Mouse (Mus musculus): Measurements from ENCODE around the gene Wnt11. TPM values are rescaled to one million over a fixed set of nuclear protein-coding genes. Genes with fewer than 3 reads are reported as not detected.

Gene Wnt11
- polyA plus RNA-seq, 1 experiment from 2014 or later = 5.8 TPM

GRCm38 (mm10) chr7:98837901-98838300 is 3.0 kb downstream of the Wnt11 start:
- Histone ChIP-seq H3K27me3 (ENCODE audit: control insufficient read depth, insufficient read depth, low read length) (peaks cover 42% of the 10 kb centered on the region), H3K4me2 (ENCODE audit: low read depth, low read length) (peak overlapping the region; percentile 90), H3K9me3 (replicated peaks; ENCODE audit: control insufficient read depth, low read length) (no peaks in the 10 kb centered on the region), H3K27ac (ENCODE audit: low read length) (no peak overlapping the region), H3K4me1 (ENCODE audit: control insufficient read depth, insufficient read depth, low read length) (peaks cover 37% of the 10 kb centered on the region), H3K9ac (ENCODE audit: low read length) (no peak overlapping the region), H3K4me3 (replicated peaks; ENCODE audit: low read length) (peak overlapping the region; percentile 56), H3K36me3 (ENCODE audit: control insufficient read depth, insufficient read depth, low read length) (no peaks in the 10 kb centered on the region)
- 1% methylated on average over 17 of the region's 17 CpGs for WGBS
- peak; percentile 53; the same call in 1 of the 2 replicates for ATAC-seq (ENCODE audit: insufficient read depth, low FRiP score)

- H3K36me3 ChIP-seq (ENCODE audit: control insufficient read depth, insufficient read depth, low read length) = no peaks in the 10 kb centered on the region
- peak; percentile 59; the same call in 1 of the 2 replicates for ATAC-seq (ENCODE audit: insufficient read depth, low FRiP score)
- peak overlapping the region; percentile 56 for H3K4me3 ChIP-seq (replicated peaks; ENCODE audit: low read length)
- H3K4me1 ChIP-seq (ENCODE audit: control insufficient read depth, insufficient read depth, low read length) = peaks cover 41% of the 10 kb centered on the region
- peaks cover 35% of the 10 kb centered on the region for H3K27me3 ChIP-seq (ENCODE audit: control insufficient read depth, insufficient read depth, low read length)
- H3K4me2 ChIP-seq (ENCODE audit: low read depth, low read length) = peak overlapping the region; percentile 90
- H3K9me3 ChIP-seq (replicated peaks; ENCODE audit: control insufficient read depth, low read length) = no peaks in the 10 kb centered on the region
- H3K27ac ChIP-seq (ENCODE audit: low read length) = no peak overlapping the region
- H3K9ac ChIP-seq (ENCODE audit: low read length) = peak overlapping the region; percentile 71
- under 1% methylated on average over 48 of the region's 48 CpGs for WGBS
Observed at GRCm38 (mm10) chr7:98838729-98839141, 3.8 kb downstream of the Wnt11 start.

GRCm38 (mm10) chr7:98839312-98839711 is 4.4 kb downstream of the Wnt11 start:
- H3K9ac ChIP-seq (ENCODE audit: low read length) = peak overlapping the region; percentile 71
- no peaks in the 10 kb centered on the region for H3K9me3 ChIP-seq (replicated peaks; ENCODE audit: control insufficient read depth, low read length)
- H3K36me3 ChIP-seq (ENCODE audit: control insufficient read depth, insufficient read depth, low read length) = no peaks in the 10 kb centered on the region
- peak overlapping the region; percentile 90 for H3K4me2 ChIP-seq (ENCODE audit: low read depth, low read length)
- peaks cover 41% of the 10 kb centered on the region for H3K4me1 ChIP-seq (ENCODE audit: control insufficient read depth, insufficient read depth, low read length)
- H3K27me3 ChIP-seq (ENCODE audit: control insufficient read depth, insufficient read depth, low read length) = peaks cover 32% of the 10 kb centered on the region
- peak overlapping the region; percentile 56 for H3K4me3 ChIP-seq (replicated peaks; ENCODE audit: low read length)
- ATAC-seq (ENCODE audit: insufficient read depth, low FRiP score) = no peak
- WGBS = 15% methylated on average over 12 of the region's 12 CpGs
- no peak overlapping the region for H3K27ac ChIP-seq (ENCODE audit: low read length)

- peaks cover 27% of the 10 kb centered on the region for H3K27me3 ChIP-seq (ENCODE audit: control insufficient read depth, insufficient read depth, low read length)
- H3K4me3 ChIP-seq (replicated peaks; ENCODE audit: low read length) = no peak overlapping the region
- no peak overlapping the region for H3K9ac ChIP-seq (ENCODE audit: low read length)
- peaks cover 38% of the 10 kb centered on the region for H3K4me1 ChIP-seq (ENCODE audit: control insufficient read depth, insufficient read depth, low read length)
- WGBS = 63% methylated on average over 3 of the region's 3 CpGs
- H3K27ac ChIP-seq (ENCODE audit: low read length) = no peak overlapping the region
- H3K9me3 ChIP-seq (replicated peaks; ENCODE audit: control insufficient read depth, low read length) = no peaks in the 10 kb centered on the region
- H3K4me2 ChIP-seq (ENCODE audit: low read depth, low read length) = no peak overlapping the region
- no peak for ATAC-seq (ENCODE audit: insufficient read depth, low FRiP score)
- H3K36me3 ChIP-seq (ENCODE audit: control insufficient read depth, insufficient read depth, low read length) = no peaks in the 10 kb centered on the region
Observed at GRCm38 (mm10) chr7:98840771-98841170, 5.9 kb downstream of the Wnt11 start.

- ATAC-seq (ENCODE audit: insufficient read depth, low FRiP score) = no peak
- Histone ChIP-seq H3K4me1 (ENCODE audit: control insufficient read depth, insufficient read depth, low read length) (peaks cover 29% of the 10 kb centered on the region; the same call in 1 of the 2 replicates), H3K4me2 (ENCODE audit: low read depth, low read length) (no peak overlapping the region), H3K27me3 (ENCODE audit: control insufficient read depth, insufficient read depth, low read length) (peaks cover 20% of the 10 kb centered on the region), H3K4me3 (replicated peaks; ENCODE audit: low read length) (no peak overlapping the region), H3K36me3 (ENCODE audit: control insufficient read depth, insufficient read depth, low read length) (no peaks in the 10 kb centered on the region), H3K27ac (ENCODE audit: low read length) (no peak overlapping the region), H3K9me3 (replicated peaks; ENCODE audit: control insufficient read depth, low read length) (no peaks in the 10 kb centered on the region), H3K9ac (ENCODE audit: low read length) (no peak overlapping the region)
- WGBS = 66% methylated on average over 3 of the region's 3 CpGs
Observed at GRCm38 (mm10) chr7:98841802-98842201, 6.9 kb downstream of the Wnt11 start.

- H3K4me1 ChIP-seq (ENCODE audit: control insufficient read depth, insufficient read depth, low read length) = peaks cover 19% of the 10 kb centered on the region; the same call in 1 of the 2 replicates
- H3K9ac ChIP-seq (ENCODE audit: low read length) = no peak overlapping the region
- H3K36me3 ChIP-seq (ENCODE audit: control insufficient read depth, insufficient read depth, low read length) = no peaks in the 10 kb centered on the region
- H3K4me2 ChIP-seq (ENCODE audit: low read depth, low read length) = no peak overlapping the region
- H3K27me3 ChIP-seq (ENCODE audit: control insufficient read depth, insufficient read depth, low read length) = peaks cover 13% of the 10 kb centered on the region; the same call in 1 of the 2 replicates
- ATAC-seq (ENCODE audit: insufficient read depth, low FRiP score) = no peak
- no peak overlapping the region for H3K27ac ChIP-seq (ENCODE audit: low read length)
- H3K4me3 ChIP-seq (replicated peaks; ENCODE audit: low read length) = no peak overlapping the region
- WGBS = 84% methylated on average over 3 of the region's 3 CpGs
- H3K9me3 ChIP-seq (replicated peaks; ENCODE audit: control insufficient read depth, low read length) = no peaks in the 10 kb centered on the region
Observed at GRCm38 (mm10) chr7:98842997-98843396, 8.1 kb downstream of the Wnt11 start.

GRCm38 (mm10) chr7:98843649-98844048 is 8.7 kb downstream of the Wnt11 start:
- Histone ChIP-seq H3K4me3 (replicated peaks; ENCODE audit: low read length) (no peak overlapping the region), H3K4me2 (ENCODE audit: low read depth, low read length) (no peak overlapping the region), H3K9ac (ENCODE audit: low read length) (no peak overlapping the region), H3K36me3 (ENCODE audit: control insufficient read depth, insufficient read depth, low read length) (no peaks in the 10 kb centered on the region), H3K27ac (ENCODE audit: low read length) (no peak overlapping the region), H3K4me1 (ENCODE audit: control insufficient read depth, insufficient read depth, low read length) (peaks cover 14% of the 10 kb centered on the region; the same call in 1 of the 2 replicates), H3K9me3 (replicated peaks; ENCODE audit: control insufficient read depth, low read length) (no peaks in the 10 kb centered on the region), H3K27me3 (ENCODE audit: control insufficient read depth, insufficient read depth, low read length) (peaks cover 13% of the 10 kb centered on the region; the same call in 1 of the 2 replicates)
- no peak for ATAC-seq (ENCODE audit: insufficient read depth, low FRiP score)
- WGBS = 63% methylated on average over 7 of the region's 7 CpGs

- 72% methylated on average over 8 of the region's 8 CpGs for WGBS
- H3K27ac ChIP-seq (ENCODE audit: low read length) = peak overlapping the region; percentile 70
- H3K4me3 ChIP-seq (replicated peaks; ENCODE audit: low read length) = no peak overlapping the region
- H3K27me3 ChIP-seq (ENCODE audit: control insufficient read depth, insufficient read depth, low read length) = no peaks in the 10 kb centered on the region
- no peak overlapping the region for H3K9ac ChIP-seq (ENCODE audit: low read length)
- H3K36me3 ChIP-seq (ENCODE audit: control insufficient read depth, insufficient read depth, low read length) = no peaks in the 10 kb centered on the region
- peaks cover 15% of the 10 kb centered on the region for H3K4me1 ChIP-seq (ENCODE audit: control insufficient read depth, insufficient read depth, low read length)
- H3K9me3 ChIP-seq (replicated peaks; ENCODE audit: control insufficient read depth, low read length) = no peaks in the 10 kb centered on the region
- peak; percentile 73; the same call in 1 of the 2 replicates for ATAC-seq (ENCODE audit: insufficient read depth, low FRiP score)
- no peak overlapping the region for H3K4me2 ChIP-seq (ENCODE audit: low read depth, low read length)
Observed at GRCm38 (mm10) chr7:98848899-98849640, 14.2 kb downstream of the Wnt11 start.

GRCm38 (mm10) chr7:98850388-98850787 is 15.5 kb downstream of the Wnt11 start:
- Histone ChIP-seq H3K27me3 (ENCODE audit: control insufficient read depth, insufficient read depth, low read length) (no peaks in the 10 kb centered on the region), H3K4me1 (ENCODE audit: control insufficient read depth, insufficient read depth, low read length) (peaks cover 15% of the 10 kb centered on the region), H3K4me2 (ENCODE audit: low read depth, low read length) (no peak overlapping the region), H3K27ac (ENCODE audit: low read length) (peak overlapping the region; percentile 60), H3K4me3 (replicated peaks; ENCODE audit: low read length) (no peak overlapping the region), H3K9ac (ENCODE audit: low read length) (no peak overlapping the region), H3K36me3 (ENCODE audit: control insufficient read depth, insufficient read depth, low read length) (no peaks in the 10 kb centered on the region), H3K9me3 (replicated peaks; ENCODE audit: control insufficient read depth, low read length) (no peaks in the 10 kb centered on the region)
- no peak for ATAC-seq (ENCODE audit: insufficient read depth, low FRiP score)
- 81% methylated on average over 5 of the region's 5 CpGs for WGBS
